Mouse (Mus musculus): ENCODE measurements around the gene Prdm4. TPM values are rescaled to one million over a fixed set of nuclear protein-coding genes. Genes with fewer than 3 reads are reported as not detected.
A peak's percentile ranks its signal among the peaks of the same experiment; 100 is the strongest.

Gene Prdm4
- polyA plus RNA-seq, 1 experiment from 2014 or later = 20.8 TPM

GRCm38 (mm10) chr10:85879886-85880486, 37.0 kb downstream of the Prdm4 start:
- H3K27ac ChIP-seq (replicated peaks; ENCODE audit: low read depth, low read length) = no peak overlapping the region
- no peak overlapping the region for H3K4me3 ChIP-seq (ENCODE audit: low read depth, low read length)
- H3K27me3 ChIP-seq (replicated peaks; ENCODE audit: control insufficient read depth, insufficient read depth, low read length) = no peaks in the 10 kb centered on the region
- H3K9ac ChIP-seq (ENCODE audit: low read depth, low read length) = no peak overlapping the region
- DNase-seq (ENCODE audit: low spot score) (no peak), ATAC-seq (ENCODE audit: low read depth) (no peak)
- no peaks in the 10 kb centered on the region for H3K9me3 ChIP-seq (ENCODE audit: control insufficient read depth, low read length)
- H3K4me1 ChIP-seq (ENCODE audit: control insufficient read depth, insufficient read depth, low read length) = no peaks in the 10 kb centered on the region
- peaks cover 91% of the 10 kb centered on the region for H3K36me3 ChIP-seq (ENCODE audit: control insufficient read depth, insufficient read depth, low read length)
- no peak overlapping the region for H3K4me2 ChIP-seq (ENCODE audit: low read depth, low read length)
- 91% methylated on average over 8 of the region's 8 CpGs for WGBS

DNA sequence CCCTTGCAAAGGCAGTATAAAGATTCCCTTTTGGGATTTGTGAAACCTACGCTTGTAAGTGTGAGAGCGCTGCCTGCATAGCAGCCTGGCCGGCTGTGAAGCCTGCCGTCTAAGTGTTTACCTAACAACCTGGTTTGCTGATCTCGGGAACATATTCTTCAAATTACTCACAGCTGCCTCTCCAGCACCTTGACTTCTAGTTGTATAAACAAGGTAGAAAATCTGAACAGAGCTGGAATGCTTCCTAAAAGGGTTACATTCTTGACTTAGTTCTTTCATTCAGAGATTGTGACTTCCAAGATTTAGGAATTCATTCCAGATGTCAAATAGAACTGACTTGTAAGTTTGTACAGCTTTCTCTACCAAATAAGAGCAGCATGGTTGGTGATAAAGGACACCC, 41.1 kb downstream of the Prdm4 start:
- H3K27me3 ChIP-seq (replicated peaks; ENCODE audit: control insufficient read depth, insufficient read depth, low read length) = no peaks in the 10 kb centered on the region
- H3K4me3 ChIP-seq (ENCODE audit: low read depth, low read length) = no peak overlapping the region
- no peak overlapping the region for H3K4me2 ChIP-seq (ENCODE audit: low read depth, low read length)
- ATAC-seq (ENCODE audit: low read depth) (no peak), DNase-seq (ENCODE audit: low spot score) (peak; percentile 59)
- H3K9ac ChIP-seq (ENCODE audit: low read depth, low read length) = no peak overlapping the region
- H3K36me3 ChIP-seq (ENCODE audit: control insufficient read depth, insufficient read depth, low read length) = peaks cover 69% of the 10 kb centered on the region
- H3K4me1 ChIP-seq (ENCODE audit: control insufficient read depth, insufficient read depth, low read length) = peaks cover 9% of the 10 kb centered on the region
- 0 out of 2 replicates have a peak, but pooled peaks cover 3% of the 10 kb centered on the region for H3K9me3 ChIP-seq (ENCODE audit: control insufficient read depth, low read length)
- WGBS = 64% methylated on average over 5 of the region's 5 CpGs
- H3K27ac ChIP-seq (replicated peaks; ENCODE audit: low read depth, low read length) = no peak overlapping the region

DNA sequence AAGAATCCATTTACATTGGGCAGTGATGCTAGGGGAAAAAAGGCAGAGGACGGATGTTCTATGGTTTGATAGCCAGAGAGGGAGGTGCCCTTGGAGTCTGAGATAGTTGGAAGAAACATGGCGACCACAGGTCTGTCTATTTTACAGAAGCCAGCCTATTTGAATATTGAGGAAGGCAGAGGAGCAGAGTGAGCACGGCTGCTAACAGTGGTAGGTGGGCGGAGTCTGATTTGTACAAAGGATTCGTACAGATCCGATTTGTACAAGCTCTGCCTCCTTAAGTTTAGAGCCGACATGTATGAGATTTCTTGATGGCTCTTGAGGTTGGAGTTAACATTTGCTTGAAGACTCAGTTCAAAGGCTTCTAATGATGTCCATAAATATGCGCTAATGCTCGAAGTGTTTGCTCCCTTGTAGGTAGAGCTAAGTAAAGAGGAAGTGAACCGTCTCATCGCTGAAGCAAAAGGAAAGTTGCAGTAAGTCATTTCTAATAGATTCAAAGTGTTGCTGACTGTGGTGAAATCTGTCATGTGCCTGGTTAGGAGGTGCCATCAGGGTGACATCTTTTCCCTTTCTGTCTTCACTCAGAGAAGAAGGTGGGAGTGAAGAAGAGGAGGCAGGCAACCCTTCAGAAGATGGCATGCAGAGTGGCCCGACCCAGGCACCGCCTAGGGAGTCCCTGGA, 42.9 kb downstream of the Prdm4 start:
- no peak overlapping the region for H3K4me3 ChIP-seq (ENCODE audit: low read depth, low read length)
- no peak overlapping the region for H3K27ac ChIP-seq (replicated peaks; ENCODE audit: low read depth, low read length)
- peaks cover 51% of the 10 kb centered on the region for H3K36me3 ChIP-seq (ENCODE audit: control insufficient read depth, insufficient read depth, low read length)
- DNase-seq (ENCODE audit: low spot score) (no peak), ATAC-seq (ENCODE audit: low read depth) (no peak)
- 90% methylated on average over 13 of the region's 13 CpGs for WGBS
- H3K27me3 ChIP-seq (replicated peaks; ENCODE audit: control insufficient read depth, insufficient read depth, low read length) = no peaks in the 10 kb centered on the region
- H3K9ac ChIP-seq (ENCODE audit: low read depth, low read length) = no peak overlapping the region
- H3K4me1 ChIP-seq (ENCODE audit: control insufficient read depth, insufficient read depth, low read length) = peaks cover 9% of the 10 kb centered on the region
- H3K4me2 ChIP-seq (ENCODE audit: low read depth, low read length) = no peak overlapping the region
- H3K9me3 ChIP-seq (ENCODE audit: control insufficient read depth, low read length) = 0 out of 2 replicates have a peak, but pooled peaks cover 4% of the 10 kb centered on the region

DNA sequence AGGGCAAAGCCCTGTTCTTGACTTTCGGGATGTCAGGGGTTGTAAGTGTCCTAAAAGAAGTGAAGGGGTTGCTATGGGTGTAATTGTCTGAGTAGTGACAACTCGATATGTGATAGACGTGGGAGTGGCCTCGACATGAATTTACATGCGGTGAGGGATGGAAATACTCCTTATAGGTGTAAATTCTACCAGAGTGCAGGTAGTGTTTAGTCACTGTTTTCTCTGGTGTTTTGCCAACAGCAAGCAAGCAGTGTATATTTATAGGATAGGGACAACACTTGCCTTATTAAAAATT, 44.5 kb downstream of the Prdm4 start:
- Histone ChIP-seq H3K36me3 (ENCODE audit: control insufficient read depth, insufficient read depth, low read length) (peaks cover 35% of the 10 kb centered on the region), H3K9me3 (ENCODE audit: control insufficient read depth, low read length) (0 out of 2 replicates have a peak, but pooled peaks cover 4% of the 10 kb centered on the region), H3K27ac (replicated peaks; ENCODE audit: low read depth, low read length) (no peak overlapping the region), H3K4me1 (ENCODE audit: control insufficient read depth, insufficient read depth, low read length) (peaks cover 9% of the 10 kb centered on the region), H3K4me3 (ENCODE audit: low read depth, low read length) (peak overlapping the region; percentile 79), H3K9ac (ENCODE audit: low read depth, low read length) (peak overlapping the region; percentile 78), H3K27me3 (replicated peaks; ENCODE audit: control insufficient read depth, insufficient read depth, low read length) (no peaks in the 10 kb centered on the region), H3K4me2 (ENCODE audit: low read depth, low read length) (peak overlapping the region; percentile 83)
- ATAC-seq (ENCODE audit: low read depth) = no peak
- WGBS = 3% methylated on average over 5 of the region's 5 CpGs
- peak; percentile 7 for DNase-seq (ENCODE audit: low spot score)

GRCm38 (mm10) chr10:85871698-85872478, 45.1 kb downstream of the Prdm4 start:
- peak; percentile 95 for DNase-seq (ENCODE audit: low spot score)
- H3K27me3 ChIP-seq (replicated peaks; ENCODE audit: control insufficient read depth, insufficient read depth, low read length) = no peaks in the 10 kb centered on the region
- H3K4me2 ChIP-seq (ENCODE audit: low read depth, low read length) = peak overlapping the region; percentile 83
- under 1% methylated on average over 47 of the region's 55 CpGs for WGBS
- peak overlapping the region; percentile 78 for H3K9ac ChIP-seq (ENCODE audit: low read depth, low read length)
- H3K9me3 ChIP-seq (ENCODE audit: control insufficient read depth, low read length) = 0 out of 2 replicates have a peak, but pooled peaks cover 4% of the 10 kb centered on the region
- peaks cover 30% of the 10 kb centered on the region for H3K36me3 ChIP-seq (ENCODE audit: control insufficient read depth, insufficient read depth, low read length)
- peak; percentile 97 for ATAC-seq (ENCODE audit: low read depth)
- H3K27ac ChIP-seq (replicated peaks; ENCODE audit: low read depth, low read length) = no peak overlapping the region; the same call in 1 of the 2 replicates
- H3K4me1 ChIP-seq (ENCODE audit: control insufficient read depth, insufficient read depth, low read length) = peaks cover 9% of the 10 kb centered on the region
- peak overlapping the region; percentile 79 for H3K4me3 ChIP-seq (ENCODE audit: low read depth, low read length)

- Histone ChIP-seq H3K4me2 (ENCODE audit: low read depth, low read length) (no peak overlapping the region), H3K36me3 (ENCODE audit: control insufficient read depth, insufficient read depth, low read length) (no peaks in the 10 kb centered on the region), H3K27ac (replicated peaks; ENCODE audit: low read depth, low read length) (no peak overlapping the region), H3K9me3 (ENCODE audit: control insufficient read depth, low read length) (no peaks in the 10 kb centered on the region), H3K4me3 (ENCODE audit: low read depth, low read length) (no peak overlapping the region), H3K9ac (ENCODE audit: low read depth, low read length) (no peak overlapping the region), H3K4me1 (ENCODE audit: control insufficient read depth, insufficient read depth, low read length) (no peaks in the 10 kb centered on the region), H3K27me3 (replicated peaks; ENCODE audit: control insufficient read depth, insufficient read depth, low read length) (no peaks in the 10 kb centered on the region)
- 71% methylated on average over 4 of the region's 4 CpGs for WGBS
- ATAC-seq (ENCODE audit: low read depth) = no peak
- no peak for DNase-seq (ENCODE audit: low spot score)
Measured at GRCm38 (mm10) chr10:85846105-85846862, 70.7 kb downstream of the Prdm4 start.

Other genes starting within 250 kb of the Prdm4 start
- 68.0 and 75.0 TPM in 2 replicates for gene Pwp1, start 87.6 kb downstream of the Prdm4 start, polyA plus RNA-seq (2014; fragmentation: Nextera tagmentation; extraction: Ambion mirVana)
- 0.49 and 0.80 TPM in 2 replicates for gene Ascl4, start 10.5 kb upstream of the Prdm4 start, polyA plus RNA-seq (2014; fragmentation: Nextera tagmentation; extraction: Ambion mirVana)
- 149 and 174 TPM in 2 replicates for gene Rtcb, start 40.7 kb upstream of the Prdm4 start, polyA plus RNA-seq (2014; fragmentation: Nextera tagmentation; extraction: Ambion mirVana)
- gene Bpifc, start 94.8 kb upstream of the Prdm4 start, polyA plus RNA-seq (2014; fragmentation: Nextera tagmentation; extraction: Ambion mirVana) = 1.9 and 2.9 TPM in 2 replicates
- 26.1 and 27.9 TPM in 2 replicates for gene Fbxo7, start 104.8 kb upstream of the Prdm4 start, polyA plus RNA-seq (2014; fragmentation: Nextera tagmentation; extraction: Ambion mirVana)